Mouse (Mus musculus): Measurements from ENCODE around the gene Spag8. TPM values are rescaled to one million over a fixed set of nuclear protein-coding genes. Genes with fewer than 3 reads are reported as not detected.

The Spag8 gene
- polyA plus RNA-seq (2012; rRNA removed): 3.9 and 4.7 TPM in 2 replicates

GRCm38 (mm10) chr4:43653161-43654015, at the start of gene Spag8:
Gene Spag8, minus strand, starts transcription at chr4:43653594.
- DNase-seq (ENCODE audit: low read depth): no peak

GRCm38 (mm10) chr4:43700707-43701106, 47.3 kb upstream of the Spag8 start, which contains the start of gene Olfr70:
Gene Olfr70, minus strand, starts transcription at chr4:43700807.
- DNase-seq (ENCODE audit: low read depth): no peak

- DNase-seq (ENCODE audit: low read depth): no peak
Observed at GRCm38 (mm10) chr4:43696561-43696960, 43.2 kb upstream of the Spag8 start.

- no peak for DNase-seq (ENCODE audit: low read depth)
Observed at GRCm38 (mm10) chr4:43695249-43695671, 41.9 kb upstream of the Spag8 start.

GRCm38 (mm10) chr4:43694439-43695248, 41.2 kb upstream of the Spag8 start:
- no peak for DNase-seq (ENCODE audit: low read depth)

- DNase-seq (ENCODE audit: low read depth): no peak
Observed at GRCm38 (mm10) chr4:43693806-43694241, 40.4 kb upstream of the Spag8 start.

- no peak for DNase-seq (ENCODE audit: low read depth)
Observed at GRCm38 (mm10) chr4:43691026-43691425, 37.6 kb upstream of the Spag8 start.

- DNase-seq (ENCODE audit: low read depth): no peak
Observed at GRCm38 (mm10) chr4:43690021-43690420, 36.6 kb upstream of the Spag8 start.

GRCm38 (mm10) chr4:43679416-43680043, 26.1 kb upstream of the Spag8 start:
- no peak for DNase-seq (ENCODE audit: low read depth)

- no peak for DNase-seq (ENCODE audit: low read depth)
Observed at GRCm38 (mm10) chr4:43678541-43678940, 25.1 kb upstream of the Spag8 start.

GRCm38 (mm10) chr4:43675608-43676007, 22.2 kb upstream of the Spag8 start:
- no peak for DNase-seq (ENCODE audit: low read depth)

GRCm38 (mm10) chr4:43674974-43675373, 21.6 kb upstream of the Spag8 start:
- DNase-seq (ENCODE audit: low read depth): no peak

- no peak for DNase-seq (ENCODE audit: low read depth)
Observed at GRCm38 (mm10) chr4:43673703-43674102, 20.3 kb upstream of the Spag8 start.

- DNase-seq (ENCODE audit: low read depth): no peak
Observed at GRCm38 (mm10) chr4:43672070-43672469, 18.7 kb upstream of the Spag8 start.

GRCm38 (mm10) chr4:43669428-43669794, 16.0 kb upstream of the Spag8 start:
- no peak for DNase-seq (ENCODE audit: low read depth)

- no peak for DNase-seq (ENCODE audit: low read depth)
Observed at GRCm38 (mm10) chr4:43668782-43669427, 15.5 kb upstream of the Spag8 start, which contains the start of the genes Tmem8b and Fam221b. Gene Tmem8b, plus strand, starts transcription at chr4:43668971. Gene Fam221b, minus strand, starts transcription at chr4:43669145.

GRCm38 (mm10) chr4:43666412-43666811, 13.0 kb upstream of the Spag8 start:
- no peak for DNase-seq (ENCODE audit: low read depth)

- DNase-seq (ENCODE audit: low read depth): no peak
Observed at GRCm38 (mm10) chr4:43657146-43657545, 3.8 kb upstream of the Spag8 start.

- peak; percentile 86 for DNase-seq (ENCODE audit: low read depth)
Observed at GRCm38 (mm10) chr4:43656339-43657109, 3.1 kb upstream of the Spag8 start, which contains the start of gene Hint2. Gene Hint2, minus strand, starts transcription at chr4:43656466.

GRCm38 (mm10) chr4:43655656-43656338, 2.4 kb upstream of the Spag8 start:
- DNase-seq (ENCODE audit: low read depth): no peak
